Mouse (Mus musculus): ENCODE measurements around the gene Chid1.
"Not testable (repeated sequence)": the region's sequence is repeated elsewhere in the genome, so short reads cannot be mapped to it uniquely, and the experiment has no call there.

The Chid1 gene

DNA sequence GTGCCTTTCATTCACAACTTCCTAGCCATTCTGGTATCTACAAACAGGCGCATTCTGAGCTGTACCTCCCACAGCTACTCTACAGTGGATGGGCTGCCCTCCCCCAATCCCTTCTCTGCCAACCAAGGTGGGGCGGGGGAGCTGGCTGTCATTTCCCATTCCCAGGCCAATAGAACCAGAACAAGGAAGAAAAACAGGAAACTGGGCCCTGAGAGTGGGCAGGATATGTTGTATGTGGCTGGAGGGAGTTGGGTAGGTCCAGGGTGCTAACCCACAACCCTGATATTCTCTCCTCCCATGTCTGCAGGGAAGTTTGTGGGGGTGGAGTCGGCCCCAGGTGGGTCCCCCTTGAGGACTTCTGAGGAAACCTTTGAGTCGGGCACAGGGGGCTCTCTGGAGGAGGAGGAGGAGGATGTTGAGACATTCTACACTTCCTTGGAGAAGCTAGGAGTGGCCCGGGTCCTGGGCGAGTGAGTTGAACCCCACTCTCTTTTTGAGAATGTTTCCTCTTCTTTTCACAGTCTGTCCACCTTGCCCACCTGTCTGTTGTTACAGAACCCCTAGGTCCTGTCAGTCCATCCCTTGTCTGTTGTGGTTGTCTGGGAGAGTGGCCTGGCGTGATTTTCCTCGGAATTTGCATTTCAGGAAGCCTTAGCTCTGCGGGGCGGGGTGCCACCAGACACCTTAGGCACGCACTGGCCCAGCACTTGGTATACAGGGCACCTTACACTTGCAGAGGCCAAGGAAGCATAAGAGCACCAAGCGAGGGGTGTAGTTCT, 75.6 kb downstream of the Chid1 start:
- DNase-seq (ENCODE audit: low read depth, low spot score): no peak

DNA sequence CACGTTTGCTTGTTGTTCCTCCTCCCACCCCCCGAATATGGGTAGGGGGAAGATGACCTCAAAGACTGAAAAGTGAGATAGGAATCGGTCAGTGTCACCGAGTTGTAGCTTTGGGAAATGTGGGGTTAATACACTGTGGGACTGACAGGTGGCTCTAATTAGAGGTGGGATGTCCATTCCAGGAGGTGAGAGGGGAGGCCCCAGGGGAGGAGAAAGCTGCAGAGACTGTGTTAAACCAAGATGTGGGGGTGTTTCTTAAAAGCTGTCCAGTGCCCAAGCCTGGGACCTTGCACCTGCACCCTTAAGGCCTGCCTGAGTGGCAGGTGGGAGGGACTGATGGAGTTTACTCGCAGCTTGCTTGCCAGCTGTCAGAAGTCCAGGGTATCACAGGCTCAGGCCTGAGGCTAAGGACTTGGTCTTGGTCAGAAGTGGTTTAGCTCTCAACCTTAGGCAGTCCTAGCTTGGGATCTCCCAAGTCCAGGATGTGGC, 77.3 kb downstream of the Chid1 start:
- DNase-seq (ENCODE audit: low read depth, low spot score): peak; percentile 40

DNA sequence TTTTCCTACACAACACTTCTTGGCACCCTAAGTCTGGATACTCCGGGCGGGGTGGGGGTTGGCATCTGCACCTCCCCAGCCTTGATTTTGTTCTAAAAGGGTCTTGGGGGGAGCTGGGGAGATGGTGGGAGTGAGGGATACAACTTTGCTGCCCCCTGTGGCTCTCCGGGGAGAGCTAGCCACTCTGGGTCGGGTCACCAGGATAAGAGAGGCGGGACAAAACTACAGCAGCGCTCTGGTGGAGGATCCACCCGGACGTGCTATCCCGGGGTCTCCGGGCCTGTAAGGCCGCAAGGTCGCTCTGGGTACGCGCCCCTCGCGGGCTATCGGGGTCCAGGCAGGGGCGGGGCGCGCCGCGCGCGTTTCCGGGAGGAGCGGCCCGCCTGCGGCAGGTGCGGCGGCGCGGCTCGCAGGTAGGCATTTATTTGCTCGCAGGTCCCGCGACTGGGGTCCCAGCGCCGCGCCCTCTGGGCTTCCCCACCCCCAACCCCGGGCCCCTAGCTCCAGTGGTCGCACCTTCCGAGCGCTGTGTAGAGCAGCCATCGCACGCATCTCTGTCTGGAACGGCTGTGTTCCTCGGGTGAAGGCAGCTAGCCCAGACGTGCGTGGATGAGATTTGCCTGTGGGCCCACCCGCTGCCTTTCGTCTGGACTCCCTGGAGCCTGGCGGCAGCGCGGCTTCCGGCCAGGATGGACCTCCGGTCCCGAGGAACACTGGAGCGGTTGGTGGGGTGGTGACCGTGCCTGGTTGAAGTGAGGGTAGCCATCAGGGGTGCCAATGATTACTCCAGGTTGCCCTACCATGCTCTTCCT, 77.9 kb downstream of the Chid1 start:
- DNase-seq (ENCODE audit: low read depth, low spot score): no peak

DNA sequence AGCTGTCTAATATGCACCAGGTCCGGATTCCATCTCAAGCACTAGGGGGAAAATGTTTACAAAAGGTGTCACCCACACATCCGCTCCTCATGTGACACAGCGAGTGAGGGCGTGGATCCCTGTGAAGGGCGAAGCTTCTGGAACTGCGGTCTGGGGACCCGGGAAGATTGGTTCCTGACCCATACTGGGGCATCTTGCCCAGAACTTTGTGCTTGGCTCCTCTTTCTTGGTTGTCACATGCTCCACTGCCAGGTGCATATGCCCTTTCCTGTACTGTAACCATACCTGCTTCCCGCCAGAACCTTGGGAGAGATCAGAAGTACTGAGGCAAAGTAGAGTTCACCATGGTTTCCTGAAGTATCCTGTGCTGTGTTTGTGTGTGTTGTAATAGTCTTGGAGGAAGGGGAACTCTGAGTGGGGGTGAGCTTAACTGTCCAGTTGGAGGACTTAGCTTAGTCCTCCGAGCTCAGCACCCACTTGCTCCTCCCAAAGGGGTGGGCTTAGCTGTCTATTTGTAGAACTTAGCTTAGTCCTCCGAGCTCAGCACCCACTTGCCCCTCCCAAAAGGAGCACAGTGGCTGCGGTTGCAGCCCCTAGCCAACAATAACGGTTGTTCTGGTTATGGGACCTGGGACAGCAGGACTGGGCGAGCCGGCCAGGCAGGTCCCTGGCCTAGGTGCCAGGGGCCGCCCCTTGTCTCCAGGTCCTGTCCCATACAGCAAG, 79.1 kb downstream of the Chid1 start, which contains the start of gene Cracr2b:
TSS of gene Cracr2b (plus strand) at position 704 of the 723 bp plus-strand sequence.
- no peak for DNase-seq (ENCODE audit: low read depth, low spot score)

DNA sequence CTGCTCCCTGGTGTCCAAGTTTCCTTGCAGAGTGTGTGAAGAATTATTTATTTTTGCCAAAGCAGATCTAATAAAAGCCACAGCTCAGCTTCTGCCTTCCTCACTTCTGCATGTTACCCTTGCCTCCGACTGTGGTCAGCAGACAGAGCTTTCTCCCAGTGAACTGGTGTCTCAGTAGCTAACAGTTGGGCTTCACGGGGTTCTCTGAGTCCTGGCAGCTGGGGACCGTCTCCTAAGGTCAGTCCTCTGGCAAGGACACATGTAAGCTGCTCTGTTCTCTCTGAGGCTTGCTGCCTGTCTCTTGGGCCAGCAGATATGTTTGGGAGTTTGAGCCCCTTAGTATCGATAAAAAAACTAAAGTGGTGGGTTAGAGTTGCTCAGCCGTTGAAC, 79.7 kb downstream of the Chid1 start:
- no peak for DNase-seq (ENCODE audit: low read depth, low spot score)

DNA sequence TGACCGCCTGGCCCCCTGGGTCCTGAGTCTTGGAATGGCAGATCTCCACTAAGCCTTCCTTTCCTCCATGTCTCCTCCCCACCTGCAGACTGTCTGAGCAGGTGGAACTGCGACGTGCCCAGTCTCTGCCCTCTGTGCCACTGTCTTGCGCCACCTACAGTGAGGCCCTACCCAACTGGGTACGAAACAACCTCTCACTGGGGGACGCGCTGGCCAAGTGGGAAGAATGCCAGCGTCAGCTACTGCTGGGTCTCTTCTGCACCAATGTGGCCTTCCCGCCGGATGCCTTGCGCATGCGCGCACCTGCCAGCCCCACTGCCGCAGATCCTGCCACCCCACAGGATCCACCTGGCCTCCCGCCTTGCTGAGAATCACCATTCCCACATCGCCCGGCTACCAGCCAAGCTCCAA, 80.4 kb downstream of the Chid1 start:
- no peak for DNase-seq (ENCODE audit: low read depth, low spot score)

DNA sequence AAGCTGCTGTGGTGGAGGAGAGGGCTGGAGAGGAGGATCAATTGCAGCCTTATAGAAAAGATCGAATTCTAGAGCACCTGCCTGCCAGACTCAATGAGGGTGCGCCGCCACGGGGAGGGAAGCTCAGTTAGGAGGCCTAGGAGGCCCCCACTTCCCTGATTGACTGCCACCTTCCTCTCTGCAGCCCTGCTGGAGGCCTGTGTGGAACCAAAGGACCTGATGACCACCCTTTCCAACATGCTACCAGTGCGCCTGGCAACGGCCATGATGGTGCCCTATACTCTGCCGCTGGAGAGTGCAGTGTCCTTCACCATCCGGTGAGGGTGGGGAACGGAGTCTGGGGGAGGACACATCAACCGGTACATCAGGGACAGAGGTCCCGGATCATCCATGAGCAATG, 81.0 kb downstream of the Chid1 start:
- no peak for DNase-seq (ENCODE audit: low read depth, low spot score)

DNA sequence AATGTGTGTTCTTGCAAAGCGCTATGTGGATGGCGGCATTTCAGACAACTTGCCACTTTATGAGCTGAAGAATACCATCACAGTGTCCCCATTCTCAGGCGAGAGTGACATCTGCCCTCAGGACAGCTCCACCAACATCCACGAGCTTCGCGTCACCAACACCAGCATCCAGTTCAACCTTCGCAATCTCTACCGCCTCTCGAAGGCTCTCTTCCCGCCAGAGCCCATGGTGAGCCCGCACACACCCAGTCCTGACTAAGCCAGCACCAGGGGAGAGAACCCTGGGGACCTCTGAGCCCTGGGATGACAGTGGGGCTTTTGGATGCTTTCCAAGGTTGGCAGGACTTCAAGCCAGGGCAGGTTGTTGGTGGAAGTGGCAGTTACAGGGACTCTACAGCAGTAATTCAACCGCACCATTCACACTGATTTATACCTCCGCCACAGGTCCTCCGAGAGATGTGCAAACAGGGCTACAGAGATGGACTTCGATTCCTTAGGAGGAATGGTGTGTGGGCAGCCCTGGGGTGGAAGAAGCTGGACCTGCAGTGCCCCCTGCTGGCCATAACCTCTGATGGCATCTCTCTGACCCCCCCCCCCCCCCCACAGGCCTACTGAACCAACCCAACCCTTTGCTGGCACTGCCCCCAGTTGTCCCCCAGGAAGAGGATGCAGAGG, 81.5 kb downstream of the Chid1 start:
- peak; percentile 60 for DNase-seq (ENCODE audit: low read depth, low spot score)

DNA sequence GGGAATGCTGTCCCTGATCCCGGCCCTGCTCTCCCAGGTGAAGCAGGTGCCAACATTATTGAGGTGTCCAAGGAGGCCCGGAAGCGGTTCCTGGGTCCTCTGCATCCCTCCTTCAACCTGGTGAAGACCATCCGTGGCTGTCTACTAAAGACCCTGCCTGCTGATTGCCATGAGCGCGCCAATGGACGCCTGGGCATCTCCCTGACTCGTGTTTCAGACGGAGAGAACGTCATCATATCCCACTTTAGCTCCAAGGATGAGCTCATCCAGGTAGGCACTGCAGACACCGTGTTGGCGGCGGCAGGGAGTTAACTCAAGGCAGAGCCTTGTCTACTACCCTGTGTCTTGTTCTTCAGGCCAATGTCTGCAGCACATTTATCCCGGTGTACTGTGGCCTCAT, 82.4 kb downstream of the Chid1 start:
- no peak for DNase-seq (ENCODE audit: low read depth, low spot score)

DNA sequence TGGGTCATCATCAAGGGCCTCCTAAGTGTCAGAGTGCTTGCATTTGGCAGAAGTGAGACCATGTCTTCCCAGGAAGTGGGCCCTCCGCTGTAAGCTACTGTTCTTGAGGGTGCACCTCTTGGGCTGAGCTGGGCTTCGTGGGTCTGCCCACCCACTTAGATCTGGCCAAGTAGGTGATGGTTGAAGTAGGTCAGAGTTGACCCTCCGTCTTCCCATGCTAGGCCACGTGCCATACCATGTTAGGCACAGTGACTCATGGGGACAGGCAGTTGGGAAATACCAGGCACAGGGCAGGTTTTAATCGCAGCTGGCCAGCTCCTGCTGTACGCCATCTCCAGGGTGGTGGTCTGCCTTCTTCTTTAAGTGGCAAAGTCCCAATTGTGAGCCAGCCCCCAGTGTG, 82.9 kb downstream of the Chid1 start:
- no peak for DNase-seq (ENCODE audit: low read depth, low spot score)

DNA sequence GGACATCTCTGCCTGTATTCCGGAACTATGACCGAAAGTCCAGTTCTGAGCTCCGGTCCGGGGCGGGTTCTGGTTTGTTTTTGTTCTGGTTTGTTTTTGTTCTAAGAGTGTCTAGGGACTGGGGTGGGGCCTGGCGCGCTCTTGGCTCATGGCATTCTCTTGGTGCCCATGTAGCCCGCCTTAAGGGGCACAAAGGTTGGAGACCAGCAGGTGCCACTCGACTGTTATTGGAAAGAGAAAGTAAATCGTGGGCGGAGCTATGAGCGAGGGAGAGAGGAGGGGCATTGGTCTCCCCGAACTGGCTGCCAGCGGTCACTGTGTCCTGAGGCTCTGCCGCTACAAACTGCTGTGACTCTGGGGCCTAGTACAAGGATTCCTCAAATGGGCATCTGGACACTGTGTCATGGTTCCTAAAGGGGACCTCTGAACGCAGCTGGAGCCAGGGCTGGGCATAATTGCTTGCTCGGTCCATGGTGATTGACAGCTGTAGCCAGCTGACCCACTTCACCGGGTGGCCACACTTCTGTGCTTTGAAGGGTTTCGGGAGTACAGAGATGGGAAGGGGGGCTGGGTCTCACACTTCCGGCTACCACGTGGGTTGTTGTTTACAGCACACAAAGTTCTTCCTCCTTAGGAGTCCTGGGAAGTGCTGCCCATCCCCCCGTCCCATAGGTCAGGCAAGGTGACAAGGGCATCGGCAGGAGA, 83.9 kb downstream of the Chid1 start:
- peak; percentile 82 for DNase-seq (ENCODE audit: low read depth, low spot score)

DNA sequence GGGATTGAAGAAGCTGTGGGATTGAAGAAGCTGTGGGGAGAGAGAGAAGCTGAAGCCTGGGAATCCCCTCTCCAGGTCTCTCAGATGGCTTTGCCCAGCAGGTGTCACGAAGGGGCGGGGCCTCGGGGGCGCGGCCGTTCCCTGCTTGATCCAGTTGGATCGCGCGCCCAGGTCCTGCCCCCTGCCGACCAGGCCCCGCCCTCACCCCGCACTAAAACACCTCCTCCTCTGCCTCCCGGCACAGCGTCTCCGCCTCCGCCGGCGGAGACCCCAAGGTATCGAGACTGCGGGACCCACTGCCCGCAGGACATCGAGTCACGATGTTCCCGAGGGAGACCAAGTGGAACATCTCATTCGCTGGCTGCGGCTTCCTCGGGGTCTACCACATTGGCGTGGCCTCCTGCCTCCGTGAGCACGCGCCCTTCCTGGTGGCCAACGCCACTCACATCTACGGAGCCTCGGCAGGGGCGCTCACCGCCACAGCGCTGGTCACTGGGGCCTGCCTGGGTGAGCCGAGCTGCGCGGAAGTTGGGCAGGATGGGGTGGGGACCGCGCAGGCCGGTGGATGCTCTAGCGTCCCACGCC, 84.6 kb downstream of the Chid1 start, which contains the start of gene Pnpla2:
TSS of gene Pnpla2 (plus strand) at position 232 of the 585 bp plus-strand sequence.
- DNase-seq (ENCODE audit: low read depth, low spot score): peak; percentile 98

DNA sequence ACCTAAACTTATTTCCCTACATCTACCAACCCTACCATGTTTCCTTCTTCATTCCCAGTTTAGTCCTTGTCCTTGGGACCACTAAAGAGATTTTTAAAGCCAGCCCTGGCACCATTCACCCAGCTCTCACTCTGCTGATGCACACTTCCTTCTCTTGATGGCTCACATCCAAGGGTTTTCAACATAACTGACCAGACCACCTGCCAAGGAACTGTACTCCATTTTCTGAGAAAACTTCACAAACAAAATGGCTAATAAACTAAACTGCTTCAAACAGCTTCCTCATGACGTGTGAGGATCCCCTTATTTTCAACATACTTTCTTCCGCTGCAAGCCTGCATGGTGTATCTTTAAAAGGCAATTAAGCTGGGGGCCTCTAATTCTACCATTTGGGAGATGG, 86.0 kb downstream of the Chid1 start:
- DNase-seq (ENCODE audit: low read depth, low spot score): no peak

DNA sequence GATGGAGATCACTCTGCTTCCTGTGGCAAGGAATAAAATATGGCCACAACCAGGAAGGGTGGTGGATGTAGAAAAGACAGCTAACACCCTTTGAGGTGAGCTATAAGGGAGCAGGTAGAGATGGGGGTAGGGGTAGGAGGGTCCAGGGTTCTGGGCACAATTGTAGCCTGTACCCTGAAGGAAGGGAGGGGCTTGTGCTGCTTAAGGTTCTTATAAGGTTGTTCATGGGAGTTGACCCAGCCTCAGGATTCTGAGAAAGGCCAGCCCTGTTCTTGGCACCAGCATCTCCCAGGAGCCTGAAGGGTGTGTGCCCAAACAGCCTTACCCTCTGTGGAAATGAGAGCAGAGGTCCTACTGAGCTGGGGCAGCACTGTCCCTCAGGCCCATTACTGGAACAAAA, 87.7 kb downstream of the Chid1 start:
- no peak for DNase-seq (ENCODE audit: low read depth, low spot score)

DNA sequence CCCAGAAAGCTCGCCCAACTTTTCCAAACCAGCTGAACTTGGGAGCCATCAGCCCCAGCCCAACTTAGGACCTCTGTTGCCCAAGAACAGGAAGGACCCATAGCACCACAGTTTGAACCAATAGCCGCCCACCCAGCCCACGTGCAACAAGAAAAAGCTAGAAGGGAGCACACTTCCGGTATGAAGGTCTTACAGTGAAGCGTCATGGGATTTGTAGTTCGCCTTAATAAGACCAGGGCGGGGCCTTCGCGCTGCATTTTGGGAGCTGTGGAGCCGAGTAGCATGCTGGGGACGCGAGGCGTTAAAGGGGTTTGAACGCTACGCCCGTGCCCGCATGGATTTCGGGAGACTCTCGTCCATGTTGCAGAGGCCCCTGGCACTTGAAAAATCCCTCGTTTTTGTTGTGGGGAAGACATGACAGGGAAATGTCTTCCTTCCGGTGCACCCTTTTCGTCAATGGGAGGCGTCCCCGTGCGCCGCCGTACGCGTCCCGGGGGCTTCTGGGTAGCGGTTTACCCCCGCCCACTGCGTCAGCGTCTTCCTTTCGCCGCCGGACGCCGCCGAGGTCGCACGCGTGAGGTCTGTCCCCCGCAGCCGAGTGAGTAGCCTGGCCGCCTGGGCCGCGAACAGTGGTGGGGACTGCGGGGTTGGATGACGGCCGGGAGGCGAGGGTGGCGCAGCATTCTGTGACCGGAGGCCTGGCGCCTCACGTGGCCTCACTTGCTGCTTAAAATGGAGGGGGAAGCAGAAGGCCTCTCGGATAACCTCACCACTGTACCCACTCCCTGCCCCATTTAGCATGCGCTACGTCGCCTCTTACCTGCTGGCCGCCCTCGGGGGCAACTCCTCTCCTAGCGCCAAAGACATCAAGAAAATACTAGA, 92.3 kb downstream of the Chid1 start, which contains the start of gene Rplp2:
TSS of gene Rplp2 (plus strand) at position 261 of the 882 bp plus-strand sequence.
- DNase-seq (ENCODE audit: low read depth, low spot score): peak; percentile 98

DNA sequence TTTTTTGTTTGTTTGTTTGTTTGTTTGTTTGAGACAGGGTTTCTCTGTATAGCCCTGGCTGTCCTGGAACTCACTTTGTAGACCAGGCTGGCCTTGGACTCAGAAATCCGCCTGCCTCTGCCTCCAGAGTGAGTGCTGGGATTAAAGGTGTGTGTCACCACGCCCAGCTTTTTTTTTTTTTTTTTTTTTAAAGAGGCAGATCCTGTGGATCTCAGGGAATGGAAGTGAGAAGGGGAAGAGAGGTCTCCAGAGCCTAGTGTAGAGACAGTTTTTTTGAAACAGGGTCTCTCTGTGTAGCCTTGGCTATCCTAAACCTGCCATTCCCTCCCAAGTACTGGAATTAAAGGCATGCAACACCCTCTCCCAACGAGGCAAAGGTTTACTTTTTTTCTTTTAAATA, 93.3 kb downstream of the Chid1 start:
- not testable (repeated sequence) for DNase-seq (ENCODE audit: low read depth, low spot score)

DNA sequence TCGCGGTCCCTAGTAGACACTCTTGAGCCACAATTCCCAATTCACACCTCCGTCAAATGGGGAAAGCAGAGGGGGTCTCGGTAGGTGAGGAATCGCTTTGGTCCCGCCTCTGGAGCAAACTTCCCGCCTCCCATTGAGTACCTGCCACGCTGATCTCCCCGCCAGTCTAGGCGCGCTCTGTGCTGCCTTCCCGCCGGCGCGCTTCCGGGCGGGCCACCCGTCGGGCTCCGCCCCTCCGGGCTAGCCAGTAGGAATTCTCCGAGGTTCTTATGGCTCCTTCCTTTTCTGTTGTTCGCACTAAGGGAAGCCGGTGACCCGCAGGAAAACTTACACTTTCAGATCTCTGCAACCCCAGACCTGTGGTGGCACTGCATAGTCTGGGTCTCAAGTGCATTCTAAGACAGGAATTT, 95.8 kb downstream of the Chid1 start, which contains the start of gene Pidd1:
TSS of gene Pidd1 (minus strand) at position 198 of the 410 bp plus-strand sequence.
- peak; percentile 81 for DNase-seq (ENCODE audit: low read depth, low spot score)

Measured in A20 (cell line).